Mouse (Mus musculus) heart, postnatal 0 days (tissue): Measurements from ENCODE around the gene Nacad.

Experiments used
- CTCF ChIP-seq: IDR thresholded peaks from 2 replicates; pipeline ENCODE4 v1.5.1; 2016; ENCODE audit warnings: antibody characterized with exemption, control low read depth, low read depth
- EP300 ChIP-seq: IDR thresholded peaks from 2 replicates; pipeline ENCODE4 v1.6.1; 2016; ENCODE audit warnings: antibody characterized with exemption, low read depth

- no peak for TF ChIP-seq CTCF
- TF ChIP-seq EP300 = no peak
Measured at GRCm38 (mm10) chr11:6562359-6562758, 43.5 kb downstream of the Nacad start.
